Mouse (Mus musculus) CH12.LX (cell line): ENCODE data around the gene Astn2.

Source experiments
- MAX ChIP-seq: IDR thresholded peaks from 2 replicates; pipeline ENCODE4 v1.6.1; 2011; ENCODE audit warnings: low read length, improper control_type of control experiment
- MYC ChIP-seq: IDR thresholded peaks from 2 replicates; pipeline ENCODE4 v1.6.1; 2011; ENCODE audit warnings: low read depth, mild to moderate bottlenecking, improper control_type of control experiment, low read length
- PAX5 ChIP-seq: IDR thresholded peaks from 2 replicates; pipeline ENCODE4 v1.6.1; 2012; ENCODE audit warnings: low read length, inconsistent platforms, mixed read lengths
- POLR2A ChIP-seq: IDR thresholded peaks from 2 replicates; pipeline ENCODE4 v1.6.1; 2011; ENCODE audit warnings: low read depth, mild to moderate bottlenecking, improper control_type of control experiment, low read length

DNA sequence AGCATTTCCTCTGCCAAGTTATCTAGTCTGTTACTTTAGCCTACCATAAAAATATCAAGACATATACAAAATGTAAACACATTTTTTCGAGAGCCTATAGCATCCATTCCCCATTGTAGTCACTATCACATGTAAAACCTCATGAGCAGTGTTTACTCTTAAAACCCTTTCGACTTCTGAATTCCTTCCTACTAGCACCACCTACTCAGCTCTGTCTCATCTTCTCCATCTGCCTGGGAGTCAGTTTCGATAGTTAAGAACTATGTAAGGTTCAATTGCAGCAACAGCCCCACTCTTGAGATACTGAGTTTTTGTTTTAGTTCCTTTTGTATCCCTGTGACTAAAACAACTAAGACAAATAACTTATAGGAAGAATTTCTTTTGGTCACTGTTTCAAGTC, 651.5 kb downstream of the Astn2 start:
- no peak for TF ChIP-seq MYC
- TF ChIP-seq PAX5, result no peak
- TF ChIP-seq POLR2A, result no peak
- no peak for TF ChIP-seq MAX
